Mouse (Mus musculus) midbrain, embryonic 13.5 days (tissue): ENCODE measurements at regions not wholly inside any gene's neighbourhood (a gene's known extent, or its start where the extent isn't known, plus 50 kb on each side); places are given as distances from the start of the nearest gene placed in this dataset.

Source experiments
- ATAC-seq: fragments of 200-750 bp; cut with Nextera tagmentation; 2 replicates; pipeline ENCODE4 v1.8.0; 2017; ENCODE audit warnings: mild to moderate bottlenecking, moderate TSS enrichment, moderate library complexity
- H3K27ac ChIP-seq: fragments of 300-500 bp; sonication (generic); 2 replicates; pipeline ENCODE4 v1.5.1; 2015; ENCODE audit warnings: inconsistent platforms, mild to moderate bottlenecking, moderate library complexity
- H3K27me3 ChIP-seq: fragments of 300-500 bp; sonication (generic); 2 replicates; pipeline ENCODE4 v1.6.1; 2015; ENCODE audit warnings: mild to moderate bottlenecking, inconsistent platforms
- H3K36me3 ChIP-seq: fragments of 300-500 bp; sonication (generic); 2 replicates; pipeline ENCODE4 v1.6.1; 2015; ENCODE audit warnings: mild to moderate bottlenecking, inconsistent platforms
- H3K4me1 ChIP-seq: fragments of 300-500 bp; sonication (generic); replicated peaks from 2 replicates; pipeline ENCODE4 v1.6.1; 2015; ENCODE audit warnings: inconsistent platforms
- H3K4me2 ChIP-seq: fragments of 300-500 bp; sonication (generic); replicated peaks from 2 replicates; pipeline ENCODE4 v1.6.1; 2015; ENCODE audit warnings: moderate library complexity, mild to moderate bottlenecking, inconsistent platforms
- H3K4me3 ChIP-seq: fragments of 300-500 bp; sonication (generic); replicated peaks from 2 replicates; pipeline ENCODE4 v1.5.1; 2015; ENCODE audit warnings: mild to moderate bottlenecking, inconsistent platforms
- H3K9ac ChIP-seq: fragments of 300-500 bp; sonication (generic); replicated peaks from 2 replicates; pipeline ENCODE4 v1.6.1; 2015; ENCODE audit warnings: mild to moderate bottlenecking, inconsistent platforms
- H3K9me3 ChIP-seq: fragments of 300-500 bp; sonication (generic); 2 replicates; pipeline ENCODE4 v1.6.1; 2016; ENCODE audit warnings: mild to moderate bottlenecking, inconsistent platforms
- WGBS: fragments of 180-500 bp; shearing (Covaris S2); methylation state at CpG from one replicate; pipeline ENCODE4 v1.1.7; 2015; 5-methylcytosine and 5-hydroxymethylcytosine counted together

DNA sequence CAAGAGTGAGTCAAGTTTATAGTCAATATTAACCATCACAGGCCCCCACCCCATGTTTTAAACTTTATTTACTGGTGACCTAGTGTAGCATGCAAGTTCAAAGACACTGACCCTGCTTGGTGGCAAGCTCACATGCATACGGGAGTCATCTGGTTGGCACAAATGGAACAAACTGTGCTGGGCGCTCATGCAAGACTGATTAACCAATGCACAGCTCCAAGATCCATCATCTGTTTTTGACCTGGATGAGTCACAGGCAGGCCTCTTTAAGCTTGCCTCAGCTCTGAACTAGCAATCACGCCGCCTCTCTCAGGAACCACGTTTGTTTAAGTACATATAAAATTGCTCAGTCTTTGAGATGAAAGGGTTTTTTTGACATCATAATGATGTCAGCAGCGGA, 313.1 kb downstream of the Irs2 start:
- H3K27ac ChIP-seq, result no peak overlapping the region
- no peak for ATAC-seq
- H3K4me3 ChIP-seq, result no peak overlapping the region
- no peaks in the 10 kb centered on the region for H3K36me3 ChIP-seq
- H3K9me3 ChIP-seq, result no peaks in the 10 kb centered on the region
- H3K4me2 ChIP-seq, result no peak overlapping the region
- peaks cover 9% of the 10 kb centered on the region for H3K4me1 ChIP-seq
- no peak overlapping the region for H3K9ac ChIP-seq
- WGBS, result 84% methylated on average over 6 of the region's 6 CpGs
- no peaks in the 10 kb centered on the region for H3K27me3 ChIP-seq

DNA sequence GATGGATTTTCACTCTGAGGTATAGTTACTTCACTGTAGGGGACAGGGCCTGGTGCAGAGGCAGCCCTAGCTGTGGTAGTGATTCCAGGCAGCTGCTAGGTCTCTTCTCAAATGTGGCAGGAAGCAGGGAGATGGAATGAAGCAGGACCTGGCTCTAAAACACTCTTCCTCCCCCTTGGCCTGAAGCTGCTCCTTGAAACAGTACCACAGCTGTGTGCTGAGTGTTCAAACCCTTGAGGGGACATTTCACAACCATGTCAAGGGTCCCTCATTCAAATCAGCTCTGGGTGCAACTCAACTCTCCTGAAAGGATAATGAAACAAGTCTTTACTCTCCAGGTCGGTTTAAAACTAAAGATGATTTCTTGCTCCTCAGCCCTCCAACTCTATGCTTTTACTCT, 317.6 kb downstream of the Irs2 start:
- Histone ChIP-seq H3K4me1 (peaks cover 12% of the 10 kb centered on the region), H3K27ac (no peak overlapping the region), H3K4me3 (no peak overlapping the region), H3K9ac (no peak overlapping the region), H3K4me2 (no peak overlapping the region), H3K36me3 (no peaks in the 10 kb centered on the region), H3K27me3 (no peaks in the 10 kb centered on the region), H3K9me3 (no peaks in the 10 kb centered on the region)
- WGBS, result 84% methylated on average over 1 of the region's 1 CpGs
- no peak for ATAC-seq

DNA sequence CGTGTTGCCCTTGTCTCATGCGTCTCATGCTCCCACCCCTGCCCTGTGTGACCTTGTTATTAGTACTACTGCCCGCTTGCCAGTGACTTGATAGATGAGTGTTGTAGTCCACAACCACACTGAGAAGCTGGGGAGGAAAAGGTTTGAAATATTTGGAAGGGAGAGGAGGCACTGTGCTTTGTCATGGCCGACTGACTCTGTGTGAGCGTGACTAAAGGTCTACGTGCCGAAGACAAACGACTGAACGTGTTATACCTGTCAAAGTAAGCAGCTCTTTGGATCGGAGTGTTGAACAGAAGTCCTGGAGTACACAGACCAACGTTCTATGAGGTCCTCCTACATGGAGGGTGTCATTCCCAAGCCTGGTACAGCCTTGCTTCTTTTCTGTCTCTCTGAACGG, 318.4 kb downstream of the Irs2 start:
- Histone ChIP-seq H3K9ac (no peak overlapping the region), H3K9me3 (no peaks in the 10 kb centered on the region), H3K36me3 (no peaks in the 10 kb centered on the region), H3K27me3 (no peaks in the 10 kb centered on the region), H3K4me3 (no peak overlapping the region), H3K4me1 (peaks cover 12% of the 10 kb centered on the region), H3K27ac (no peak overlapping the region), H3K4me2 (no peak overlapping the region)
- WGBS, result 67% methylated on average over 12 of the region's 12 CpGs
- no peak for ATAC-seq

DNA sequence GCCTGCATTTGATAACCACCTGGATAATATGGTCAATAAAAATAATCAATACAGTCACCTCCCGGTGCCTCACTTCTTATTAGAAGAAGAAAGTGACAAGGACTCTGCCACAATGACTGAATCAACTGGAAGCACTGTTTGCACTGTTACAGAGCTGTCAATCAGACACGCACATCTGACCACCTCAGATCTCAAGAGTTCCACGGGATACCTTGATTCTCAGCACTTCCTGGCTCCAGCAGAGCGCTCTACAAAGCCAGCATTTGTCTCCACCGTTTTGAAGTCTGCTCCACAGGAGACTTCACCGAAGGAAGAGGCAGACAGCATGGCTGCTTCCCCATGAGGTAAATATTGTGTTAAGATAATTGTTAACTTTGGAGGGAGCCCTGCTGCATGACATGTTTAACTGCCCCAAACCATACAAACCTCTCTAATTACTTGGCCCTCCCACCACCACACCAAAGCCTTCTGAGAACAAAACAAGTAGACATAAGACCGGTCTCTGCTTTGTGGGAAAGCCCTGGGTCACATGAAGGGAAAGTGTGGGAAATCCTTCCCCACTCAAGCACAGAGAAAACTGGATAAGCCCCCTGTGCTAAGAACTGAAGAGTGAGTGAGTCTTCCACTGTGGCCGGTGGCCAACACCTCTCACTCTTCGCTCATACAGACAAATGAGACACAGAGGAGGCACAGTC, 320.2 kb downstream of the Irs2 start:
- Histone ChIP-seq H3K4me1 (peaks cover 12% of the 10 kb centered on the region), H3K9ac (no peak overlapping the region), H3K4me2 (no peak overlapping the region), H3K4me3 (no peak overlapping the region), H3K27me3 (no peaks in the 10 kb centered on the region), H3K36me3 (no peaks in the 10 kb centered on the region), H3K9me3 (no peaks in the 10 kb centered on the region), H3K27ac (peak overlapping the region; percentile 14; the same call in 1 of the 2 replicates)
- 0 out of 2 replicates have a peak, but pooled peaks have one; percentile 55 for ATAC-seq
- 25% methylated on average over 9 of the region's 9 CpGs for WGBS
